Mouse (Mus musculus) spleen, postnatal 36 days (tissue): Measurements from ENCODE around the gene Gfy.
"Not testable (repeated sequence)": the region's sequence is repeated elsewhere in the genome, so short reads cannot be mapped to it uniquely, and the experiment has no call there.

Experiments
- DNase-seq, 2 experiments: peaks; one replicate each; pipeline ENCODE4 v3.0.0; 2022; ENCODE audit warnings: low spot score in 2 of 2, mixed read lengths in 1 of 2

The Gfy gene

GRCm38 (mm10) chr7:45193871-45194785 lies 14.8 kb upstream of the Gfy start:
- DNase-seq, result no peak

GRCm38 (mm10) chr7:45193406-45193805 lies 14.0 kb upstream of the Gfy start:
- no peak for DNase-seq

- no peak for DNase-seq
These were observed 13.4 kb upstream of the Gfy start for GRCm38 (mm10) chr7:45192585-45193310.

GRCm38 (mm10) chr7:45191803-45192363 lies 12.5 kb upstream of the Gfy start:
- no peak for DNase-seq

GRCm38 (mm10) chr7:45191161-45191560 lies 11.8 kb upstream of the Gfy start:
- DNase-seq, result no peak

- no peak for DNase-seq
These were observed 10.8 kb upstream of the Gfy start for GRCm38 (mm10) chr7:45190186-45190585.

- no peak for DNase-seq
These were observed 10.2 kb upstream of the Gfy start for GRCm38 (mm10) chr7:45189600-45189999.

- DNase-seq, result no peak
These were observed 6.6 kb upstream of the Gfy start for GRCm38 (mm10) chr7:45185921-45186320.

- DNase-seq, result no peak
These were observed 4.3 kb upstream of the Gfy start for GRCm38 (mm10) chr7:45183672-45184071.

- DNase-seq, result no peak
These were observed 3.2 kb upstream of the Gfy start for GRCm38 (mm10) chr7:45182606-45183005.

- peak; percentile 90 for DNase-seq
These were observed 2.8 kb upstream of the Gfy start for GRCm38 (mm10) chr7:45182199-45182601.

GRCm38 (mm10) chr7:45181540-45181939 lies 2.2 kb upstream of the Gfy start:
- no peak for DNase-seq

- no peak for DNase-seq
These were observed 1.6 kb upstream of the Gfy start, which contains the start of gene Pth2 for GRCm38 (mm10) chr7:45180896-45181477. Gene Pth2, plus strand, starts transcription at chr7:45180995.

GRCm38 (mm10) chr7:45178550-45178949 lies 819 bp downstream of the Gfy start:
- no peak for DNase-seq

GRCm38 (mm10) chr7:45176356-45176755 lies 3.0 kb downstream of the Gfy start:
- DNase-seq, result no peak

- no peak for DNase-seq
These were observed 3.4 kb downstream of the Gfy start for GRCm38 (mm10) chr7:45175929-45176328.

GRCm38 (mm10) chr7:45175398-45175797 lies 4.0 kb downstream of the Gfy start:
- DNase-seq, result no peak

GRCm38 (mm10) chr7:45174567-45175280 lies 4.6 kb downstream of the Gfy start:
- DNase-seq, result no peak

- DNase-seq, result not testable (repeated sequence)
These were observed 5.6 kb downstream of the Gfy start for GRCm38 (mm10) chr7:45173772-45174171.

GRCm38 (mm10) chr7:45172974-45173373 lies 6.4 kb downstream of the Gfy start:
- DNase-seq, result no peak

- no peak for DNase-seq
These were observed 9.9 kb downstream of the Gfy start for GRCm38 (mm10) chr7:45169495-45169894.
